ENCODE assay signal across 13 mouse cellular contexts in genomic region chr7:79524921-79525320, GRCm38 (mm10). TPM values are rescaled to one million over a fixed set of nuclear protein-coding genes. Genes with fewer than 3 reads are reported as not detected.
DNase-seq lines count a peak whose midpoint lies in the region; ATAC-seq lines count a peak whose summit lies in the region.
"Had no signal": no experiment of that assay in that cellular context is flagged by ENCODE, and none has a peak within 500 bp of the region (broad histone marks: within the 10 kb centered on the region; RNA-seq: fewer than 3 reads in every experiment).

No protein-coding gene starts in this region.

- intact Hi-C loops in heart, postnatal 36 days (cut with DNase I): no loop called here

- WGBS in hindbrain, embryonic 16.5 days: 30% methylated on average over 10 of the region's 10 CpGs
- WGBS in heart, embryonic 12.5 days: 51% methylated on average over 10 of the region's 10 CpGs

- peaks cover 61% of the 10 kb centered on the region for H3K4me1 ChIP-seq in hindbrain, embryonic 16.5 days (ENCODE audit: control insufficient read depth, insufficient read depth, low read depth, low read length)
- H3K4me1 ChIP-seq in heart, embryonic 12.5 days (replicated peaks): peaks cover 31% of the 10 kb centered on the region

- H3K9ac ChIP-seq in hindbrain, embryonic 16.5 days (ENCODE audit: low read depth, low read length): peak overlapping the region; percentile 51
- no peak overlapping the region for H3K9ac ChIP-seq in heart, embryonic 12.5 days
- H3K9ac ChIP-seq: limb, embryonic 13.5 days had no signal

- no peaks in the 10 kb centered on the region for H3K9me3 ChIP-seq in hindbrain, embryonic 16.5 days (ENCODE audit: control insufficient read depth, low read length)
- no peaks in the 10 kb centered on the region for H3K9me3 ChIP-seq in heart, embryonic 12.5 days (replicated peaks)
- H3K9me3 ChIP-seq: limb, embryonic 13.5 days had no signal

- H3K27ac ChIP-seq in hindbrain, embryonic 16.5 days (ENCODE audit: low read depth, low read length): peak overlapping the region; percentile 83
- H3K27ac ChIP-seq in heart, embryonic 12.5 days (ENCODE audit: poor library complexity, severe bottlenecking): no peak overlapping the region
- H3K27ac ChIP-seq: limb, embryonic 13.5 days had no signal

- H3K4me3 ChIP-seq in hindbrain, embryonic 16.5 days (ENCODE audit: low read length): no peak overlapping the region
- H3K4me3 ChIP-seq in heart, embryonic 12.5 days: no peak overlapping the region
- H3K4me3 ChIP-seq: limb, embryonic 13.5 days had no signal

- H3K27me3 ChIP-seq in hindbrain, embryonic 16.5 days (replicated peaks; ENCODE audit: control insufficient read depth, insufficient read depth, low read length): no peaks in the 10 kb centered on the region
- H3K27me3 ChIP-seq in heart, embryonic 12.5 days (replicated peaks): peaks cover 82% of the 10 kb centered on the region

- H3K4me2 ChIP-seq in hindbrain, embryonic 16.5 days (ENCODE audit: low read length): no peak overlapping the region
- no peak overlapping the region for H3K4me2 ChIP-seq in heart, embryonic 12.5 days
- H3K4me2 ChIP-seq: limb, embryonic 13.5 days had no signal

- H3K36me3 ChIP-seq in hindbrain, embryonic 16.5 days (ENCODE audit: control insufficient read depth, insufficient read depth, low read length): no peaks in the 10 kb centered on the region
- H3K36me3 ChIP-seq in heart, embryonic 12.5 days: no peaks in the 10 kb centered on the region
- H3K36me3 ChIP-seq: limb, embryonic 13.5 days had no signal

- ATAC-seq in hindbrain, embryonic 16.5 days: no peak
- no peak for ATAC-seq in inflammation-experienced regulatory T-cells, adult 6 months
- no peak for ATAC-seq in heart, embryonic 12.5 days (ENCODE audit: insufficient number of reproducible peaks, low FRiP score)

- peak; percentile 90 for DNase-seq in right cerebral cortex, adult 18-20 months
- no peak for DNase-seq in right cerebral cortex, postnatal 4 days
- peak; percentile 27 for DNase-seq in neural tube, embryonic 10.5 days (ENCODE audit: extremely low spot score, low spot score)
- DNase-seq in layer of hippocampus, adult 8-10 months (ENCODE audit: low spot score in 2 of 2): no peak
- no peak for DNase-seq in heart, postnatal 36 days
- DNase-seq: adrenal gland, postnatal 10 days; gastrocnemius, postnatal 14 days; heart, postnatal 14 days; kidney, postnatal 10 days had no signal

RNA-seq across cellular contexts. Expression of gene Polg, which starts 58.8 kb away (rescaled TPM):
- polyA plus RNA-seq in hindbrain, embryonic 16.5 days (2015; fragmentation: Nextera tagmentation; extraction: Ambion mirVana): 24.2 and 26.4 TPM in 2 replicates
- polyA plus RNA-seq in inflammation-experienced regulatory T-cells, adult 6 months (2017; shearing (Covaris generic)): 10 to 100 TPM; 15.0 to 37.4 (median 27.3) TPM
- 37.9 and 39.6 TPM in 2 replicates for polyA plus RNA-seq in heart, embryonic 12.5 days (2016; fragmentation: Nextera tagmentation; extraction: Ambion mirVana)
- 100 to 1,000 TPM in 1 of 4 experiments, 10 to 100 TPM in 3; 87.5 to 101 (median 95.1) TPM for total RNA-seq in layer of hippocampus, adult 8-10 months (2022)
- total RNA-seq in heart, postnatal 36 days (2021): 10 to 100 TPM; 58.9 to 60.7 TPM

Comparison
In these comparisons a context has a peak if more than half of its experiments do, and no peak if none do; other contexts are left out.
1. DNase-seq: peak in right cerebral cortex, adult 18-20 months (single experiment) and neural tube, embryonic 10.5 days (single experiment); none in right cerebral cortex, postnatal 4 days (single experiment), layer of hippocampus, adult 8-10 months (0 of 2) and heart, postnatal 36 days (0 of 2).